Comparison of ENCODE assay signal across 21 mouse cellular contexts in the genomic region with DNA sequence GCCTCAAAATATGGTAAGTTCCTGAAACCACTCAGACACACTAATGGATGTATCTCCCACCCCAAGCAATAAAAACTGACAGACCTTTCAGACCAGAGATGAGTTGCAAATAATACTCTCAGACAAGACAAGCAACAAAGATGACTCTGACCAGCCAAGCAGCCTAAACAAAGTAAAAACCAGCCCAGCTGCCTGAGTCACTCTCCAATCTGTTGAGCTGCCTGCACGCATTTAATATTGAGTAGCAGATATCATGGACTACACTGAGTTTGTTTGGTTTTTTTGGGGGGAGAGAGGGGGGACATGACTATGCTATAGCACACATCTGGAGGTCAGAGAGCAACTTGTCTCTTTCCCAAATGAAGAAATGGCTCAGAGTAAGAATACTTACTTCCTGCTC. TPM values are rescaled to one million over a fixed set of nuclear protein-coding genes. Genes with fewer than 3 reads are reported as not detected.
DNase-seq lines count a peak whose midpoint lies in the region; ATAC-seq and TF ChIP-seq lines count a peak whose summit lies in the region.
"Had no signal": no experiment of that assay in that cellular context is flagged by ENCODE, and none has a peak within 500 bp of the region (broad histone marks: within the 10 kb centered on the region; RNA-seq: fewer than 3 reads in every experiment).

No protein-coding gene starts in this region.

- no peak overlapping the region for H3K9ac ChIP-seq in embryonic facial prominence, embryonic 15.5 days
- H3K9ac ChIP-seq in heart, embryonic 16.5 days (ENCODE audit: low read length) = no peak overlapping the region
- no peak overlapping the region for H3K9ac ChIP-seq in CH12.LX (ENCODE audit: insufficient read depth, low read depth)
- H3K9ac ChIP-seq in liver, embryonic 15.5 days = no peak overlapping the region
- H3K9ac ChIP-seq: embryonic facial prominence, embryonic 12.5 days; hindbrain, embryonic 15.5 days; lung, embryonic 15.5 days had no signal

- in situ Hi-C loops in CH12.LX (cut with MboI; ENCODE audit: low pct_ligation_motif_present, low pct_unique_long_range_greater_than_20kb, low sequenced_read_pairs) = no loop called here

- H3K4me3 ChIP-seq in embryonic facial prominence, embryonic 15.5 days (replicated peaks) = no peak overlapping the region
- no peak overlapping the region for H3K4me3 ChIP-seq in embryonic facial prominence, embryonic 10.5 days
- H3K4me3 ChIP-seq in heart, embryonic 16.5 days (ENCODE audit: low read length) = no peak overlapping the region
- no peak overlapping the region for H3K4me3 ChIP-seq in CH12.LX (replicated peaks in 1 of 3; ENCODE audit: low read depth in 2 of 3, low read length in 2 of 3, poor library complexity in 1 of 3)
- no peak overlapping the region for H3K4me3 ChIP-seq in liver, embryonic 15.5 days (replicated peaks)
- H3K4me3 ChIP-seq: embryonic facial prominence, embryonic 12.5 days; hindbrain, embryonic 15.5 days; lung, embryonic 15.5 days had no signal

- TF ChIP-seq POLR2A in CH12.LX (IDR thresholded peaks at IDR 0.05; ENCODE audit: low read depth, low read length) = no peak

- dilution Hi-C loops in CH12.LX (cut with MboI; ENCODE audit: extremely low pct_ligation_motif_present, extremely low pct_unique_long_range_greater_than_20kb, low sequenced_read_pairs) = no loop called here

- peaks cover 27% of the 10 kb centered on the region; the same call in 1 of the 2 replicates for H3K4me1 ChIP-seq in embryonic facial prominence, embryonic 15.5 days
- peaks cover 33% of the 10 kb centered on the region for H3K4me1 ChIP-seq in embryonic facial prominence, embryonic 10.5 days
- H3K4me1 ChIP-seq in heart, embryonic 16.5 days (ENCODE audit: control insufficient read depth, insufficient read depth, low read length) = peaks cover 60% of the 10 kb centered on the region
- peaks cover 13 to 93% of the 10 kb centered on the region in 2 experiments; a peak in 3 of 4 replicates for H3K4me1 ChIP-seq in CH12.LX (ENCODE audit: control insufficient read depth in 1 of 2, insufficient read depth in 2 of 2)
- H3K4me1 ChIP-seq in liver, embryonic 15.5 days (replicated peaks) = peaks cover 86% of the 10 kb centered on the region

- 66% methylated on average over 1 of the region's 1 CpGs for WGBS in embryonic facial prominence, embryonic 15.5 days
- 80% methylated on average over 1 of the region's 1 CpGs for WGBS in embryonic facial prominence, embryonic 10.5 days
- WGBS in heart, embryonic 16.5 days = 52% methylated on average over 1 of the region's 1 CpGs
- WGBS in liver, embryonic 15.5 days (ENCODE audit: insufficient replicate concordance) = 21% methylated on average over 1 of the region's 1 CpGs

- H3K9me3 ChIP-seq in embryonic facial prominence, embryonic 15.5 days (replicated peaks) = no peaks in the 10 kb centered on the region
- H3K9me3 ChIP-seq in embryonic facial prominence, embryonic 10.5 days = no peaks in the 10 kb centered on the region
- no peaks in the 10 kb centered on the region for H3K9me3 ChIP-seq in heart, embryonic 16.5 days (replicated peaks; ENCODE audit: control insufficient read depth, low read length)
- no peaks in the 10 kb centered on the region for H3K9me3 ChIP-seq in CH12.LX (replicated peaks; ENCODE audit: low read length)
- H3K9me3 ChIP-seq in liver, embryonic 15.5 days (replicated peaks) = no peaks in the 10 kb centered on the region
- H3K9me3 ChIP-seq: embryonic facial prominence, embryonic 12.5 days; hindbrain, embryonic 15.5 days; lung, embryonic 15.5 days had no signal

- H3K36me3 ChIP-seq in embryonic facial prominence, embryonic 15.5 days = no peaks in the 10 kb centered on the region
- peaks cover 40% of the 10 kb centered on the region for H3K36me3 ChIP-seq in embryonic facial prominence, embryonic 10.5 days (replicated peaks)
- H3K36me3 ChIP-seq in heart, embryonic 16.5 days (ENCODE audit: control insufficient read depth, insufficient read depth) = peaks cover 2% of the 10 kb centered on the region; the same call in 1 of the 2 replicates
- H3K36me3 ChIP-seq in CH12.LX (replicated peaks in 1 of 2; ENCODE audit: control insufficient read depth in 1 of 2, insufficient read depth in 1 of 2, low read length in 1 of 2) = peaks cover 4 to 77% of the 10 kb centered on the region in 2 experiments
- peaks cover 40% of the 10 kb centered on the region for H3K36me3 ChIP-seq in liver, embryonic 15.5 days (replicated peaks)
- H3K36me3 ChIP-seq: hindbrain, embryonic 15.5 days had no signal

- TF ChIP-seq EP300 in CH12.LX (IDR thresholded peaks at IDR 0.05; ENCODE audit: low read length) = no peak

- DNase-seq in embryonic facial prominence, embryonic 10.5 days (ENCODE audit: low spot score) = no peak
- DNase-seq in heart, postnatal 14 days = no peak
- DNase-seq in CH12.LX (ENCODE audit: extremely low read depth) = no peak
- DNase-seq: cerebellum, adult 2 months; gastrocnemius, postnatal 10 days; left cerebral cortex, postnatal 4 days had no signal

- TF ChIP-seq CTCF in CH12.LX (conservative IDR thresholded peaks at IDR 0.05 in 1 of 2, IDR thresholded peaks at IDR 0.05 in 1 of 2; ENCODE audit: low read depth in 2 of 2, low read length in 2 of 2) = no peak

- H3K4me2 ChIP-seq in embryonic facial prominence, embryonic 15.5 days (replicated peaks) = no peak overlapping the region
- H3K4me2 ChIP-seq in heart, embryonic 16.5 days (ENCODE audit: low read depth, low read length) = no peak overlapping the region
- peak overlapping the region; percentile 5 for H3K4me2 ChIP-seq in CH12.LX (ENCODE audit: insufficient read depth, low read depth, poor library complexity, severe bottlenecking)
- peak overlapping the region; percentile 23 for H3K4me2 ChIP-seq in liver, embryonic 15.5 days
- H3K4me2 ChIP-seq: embryonic facial prominence, embryonic 12.5 days; hindbrain, embryonic 15.5 days; lung, embryonic 15.5 days had no signal

- peaks cover 100% of the 10 kb centered on the region for H3K79me2 ChIP-seq in CH12.LX (replicated peaks; ENCODE audit: control insufficient read depth, extremely low read depth, insufficient read depth, poor library complexity, severe bottlenecking)

- TF ChIP-seq RAD21 in CH12.LX (IDR thresholded peaks at IDR 0.05; ENCODE audit: low read depth, low read length) = no peak

- H3K27ac ChIP-seq in embryonic facial prominence, embryonic 15.5 days (replicated peaks) = peak overlapping the region; percentile 34; the same call in 1 of the 2 replicates
- H3K27ac ChIP-seq in embryonic facial prominence, embryonic 10.5 days (replicated peaks) = no peak overlapping the region
- 0 out of 2 replicates have a peak overlapping the region, but pooled peaks have one; percentile 2 for H3K27ac ChIP-seq in heart, embryonic 16.5 days (ENCODE audit: low read length)
- H3K27ac ChIP-seq in CH12.LX (ENCODE audit: insufficient read depth, low read depth) = no peak overlapping the region
- H3K27ac ChIP-seq in liver, embryonic 15.5 days (replicated peaks) = peak overlapping the region; percentile 15; the same call in 1 of the 2 replicates
- H3K27ac ChIP-seq: embryonic facial prominence, embryonic 12.5 days; hindbrain, embryonic 15.5 days; kidney, postnatal 0 days; lung, embryonic 15.5 days had no signal

- no peak for ATAC-seq in embryonic facial prominence, embryonic 15.5 days (ENCODE audit: insufficient number of reproducible peaks, low FRiP score, low TSS enrichment, low read depth)
- no peak for ATAC-seq in heart, embryonic 16.5 days (replicated peaks; ENCODE audit: extremely low read depth, insufficient read depth, low FRiP score)
- ATAC-seq in liver, embryonic 15.5 days (ENCODE audit: insufficient read depth) = no peak
- no peak for ATAC-seq in erythroid progenitor cell, adult 5-6 weeks (replicated peaks; ENCODE audit: low FRiP score, poor library complexity, severe bottlenecking)
- ATAC-seq in inflammation-experienced regulatory T-cells, adult 6 months = no peak
- ATAC-seq: CD4-positive, CD25-positive, alpha-beta regulatory T cell, adult 4 months; intestine, postnatal 0 days had no signal

- H3K27me3 ChIP-seq in embryonic facial prominence, embryonic 15.5 days = no peaks in the 10 kb centered on the region
- H3K27me3 ChIP-seq in embryonic facial prominence, embryonic 10.5 days (replicated peaks; ENCODE audit: low read depth, poor library complexity, severe bottlenecking) = no peaks in the 10 kb centered on the region
- H3K27me3 ChIP-seq in heart, embryonic 16.5 days (ENCODE audit: control insufficient read depth, insufficient read depth, low read length) = no peaks in the 10 kb centered on the region
- H3K27me3 ChIP-seq in CH12.LX (replicated peaks) = no peaks in the 10 kb centered on the region
- no peaks in the 10 kb centered on the region for H3K27me3 ChIP-seq in liver, embryonic 15.5 days
- H3K27me3 ChIP-seq: embryonic facial prominence, embryonic 12.5 days; hindbrain, embryonic 15.5 days; lung, embryonic 15.5 days had no signal

- intact Hi-C loops in heart, postnatal 14 days (cut with DNase I) = no loop called here

RNA-seq across cellular contexts. Expression of gene Luc7l3, which starts 6.5 kb away (rescaled TPM):
- polyA plus RNA-seq in embryonic facial prominence, embryonic 15.5 days (2015; fragmentation: Nextera tagmentation; extraction: Ambion mirVana) = 106 and 112 TPM in 2 replicates
- 104 and 117 TPM in 2 replicates for polyA plus RNA-seq in embryonic facial prominence, embryonic 10.5 days (2016; fragmentation: Nextera tagmentation; extraction: Ambion mirVana)
- polyA plus RNA-seq in heart, embryonic 16.5 days (2015; fragmentation: Nextera tagmentation; extraction: Ambion mirVana) = 62.4 and 73.2 TPM in 2 replicates
- 10 to 100 TPM; 40.6 to 45.0 TPM for total RNA-seq in heart, postnatal 14 days (2021)
- total RNA-seq in CH12.LX (2012; rRNA removed) = 57.7 and 82.3 TPM in 2 replicates
- total RNA-seq in CH12.LX (2014; rRNA removed) = 69.8 and 82.2 TPM in 2 replicates
- 246 and 318 TPM in 2 replicates for polyA plus RNA-seq in CH12.LX (2012; ENCODE audit: insufficient read length, low read depth)
- 35.5 and 36.8 TPM in 2 replicates for polyA plus RNA-seq in liver, embryonic 15.5 days (2015; fragmentation: Nextera tagmentation; extraction: Ambion mirVana)
- 261 and 280 TPM in 2 replicates for total RNA-seq in erythroid progenitor cell, adult 5-6 weeks (2015; ENCODE audit: low replicate concordance)
- 596 and 607 TPM in 2 replicates for total RNA-seq in erythroid progenitor cell, adult 5-6 weeks (2017; ENCODE audit: low replicate concordance)
- 100 to 1,000 TPM; 117 to 168 (median 166) TPM for polyA plus RNA-seq in inflammation-experienced regulatory T-cells, adult 6 months (2017; shearing (Covaris generic))

RNA-seq across cellular contexts. Expression of gene Ankrd40, which starts 12.5 kb away (rescaled TPM):
- 22.9 and 24.5 TPM in 2 replicates for polyA plus RNA-seq in embryonic facial prominence, embryonic 15.5 days (2015; fragmentation: Nextera tagmentation; extraction: Ambion mirVana)
- polyA plus RNA-seq in embryonic facial prominence, embryonic 10.5 days (2016; fragmentation: Nextera tagmentation; extraction: Ambion mirVana) = 14.8 and 15.3 TPM in 2 replicates
- polyA plus RNA-seq in heart, embryonic 16.5 days (2015; fragmentation: Nextera tagmentation; extraction: Ambion mirVana) = 17.5 and 22.6 TPM in 2 replicates
- 100 to 1,000 TPM; 227 to 239 TPM for total RNA-seq in heart, postnatal 14 days (2021)
- total RNA-seq in CH12.LX (2012; rRNA removed) (55.7 and 56.0 TPM in 2 replicates), CH12.LX (2014; rRNA removed) (62.0 and 64.5 TPM in 2 replicates)
- 97.4 and 98.8 TPM in 2 replicates for polyA plus RNA-seq in CH12.LX (2012; ENCODE audit: insufficient read length, low read depth)
- 7.4 and 9.0 TPM in 2 replicates for polyA plus RNA-seq in liver, embryonic 15.5 days (2015; fragmentation: Nextera tagmentation; extraction: Ambion mirVana)
- total RNA-seq in erythroid progenitor cell, adult 5-6 weeks (2015; ENCODE audit: low replicate concordance) = 12.2 and 39.6 TPM in 2 replicates
- 22.2 and 28.6 TPM in 2 replicates for total RNA-seq in erythroid progenitor cell, adult 5-6 weeks (2017; ENCODE audit: low replicate concordance)
- 10 to 100 TPM; 10.9 to 18.7 (median 17.1) TPM for polyA plus RNA-seq in inflammation-experienced regulatory T-cells, adult 6 months (2017; shearing (Covaris generic))

RNA-seq across cellular contexts. Expression of gene Gm21885, which starts 33.6 kb away (rescaled TPM):
- 0.60 TPM in 1 of 2 replicates, not detected in the other for polyA plus RNA-seq in embryonic facial prominence, embryonic 15.5 days (2015; fragmentation: Nextera tagmentation; extraction: Ambion mirVana)
- polyA plus RNA-seq in embryonic facial prominence, embryonic 10.5 days (2016; fragmentation: Nextera tagmentation; extraction: Ambion mirVana) = 0.39 TPM in 1 of 2 replicates, not detected in the other
- not detected in 2 replicates for polyA plus RNA-seq in heart, embryonic 16.5 days (2015; fragmentation: Nextera tagmentation; extraction: Ambion mirVana)
- not detected for total RNA-seq in heart, postnatal 14 days (2021)
- 0.21 and 0.55 TPM in 2 replicates for total RNA-seq in CH12.LX (2012; rRNA removed)
- not detected in 2 replicates for total RNA-seq in CH12.LX (2014; rRNA removed)
- 0.30 and 0.33 TPM in 2 replicates for polyA plus RNA-seq in CH12.LX (2012; ENCODE audit: insufficient read length, low read depth)
- polyA plus RNA-seq in liver, embryonic 15.5 days (2015; fragmentation: Nextera tagmentation; extraction: Ambion mirVana) = 0.15 TPM in 1 of 2 replicates, not detected in the other
- not detected in 2 replicates for total RNA-seq in erythroid progenitor cell, adult 5-6 weeks (2015; ENCODE audit: low replicate concordance)
- not detected in 2 replicates for total RNA-seq in erythroid progenitor cell, adult 5-6 weeks (2017; ENCODE audit: low replicate concordance)
- polyA plus RNA-seq in inflammation-experienced regulatory T-cells, adult 6 months (2017; shearing (Covaris generic)) = 1 to 10 TPM; 1.6 to 1.7 (median 1.7) TPM
- total RNA-seq: adrenal gland, postnatal 36 days; common myeloid progenitor, adult 5-6 weeks; gastrocnemius, postnatal 10 days; layer of hippocampus, adult 18-20 months; left cerebral cortex, postnatal 4 days had no signal
- polyA plus RNA-seq: cerebellum, adult 2 months; embryonic facial prominence, embryonic 12.5 days; lung, embryonic 15.5 days; testis, adult 2 months had no signal

Comparison
In these comparisons a context has a peak if more than half of its experiments do, and no peak if none do; other contexts are left out.
1. H3K27ac ChIP-seq: peak in embryonic facial prominence, embryonic 15.5 days (single experiment), heart, embryonic 16.5 days (single experiment) and liver, embryonic 15.5 days (single experiment); none in embryonic facial prominence, embryonic 10.5 days (single experiment) and CH12.LX (single experiment).
2. H3K4me2 ChIP-seq: peak in CH12.LX (single experiment) and liver, embryonic 15.5 days (single experiment); none in embryonic facial prominence, embryonic 15.5 days (single experiment) and heart, embryonic 16.5 days (single experiment).